Mouse (Mus musculus) E14TG2a.4 (cell line): ENCODE data around the gene Aimp2.

Experiments
- H3K27me3 ChIP-seq: 2 replicates; pipeline ENCODE4 v1.6.1; 2014; ENCODE audit warnings: low read length, control low read depth; ENCODE audit not compliant: insufficient read depth
- H3K36me3 ChIP-seq: 2 replicates; pipeline ENCODE4 v1.6.1; 2014; ENCODE audit warnings: low read length, control low read depth; ENCODE audit not compliant: insufficient read depth
- H3K4me1 ChIP-seq: replicated peaks from 2 replicates; pipeline ENCODE4 v1.6.1; 2014; ENCODE audit warnings: low read depth, low read length, control low read depth
- H3K4me3 ChIP-seq: replicated peaks from 2 replicates; pipeline ENCODE4 v1.5.1; 2014; ENCODE audit warnings: mild to moderate bottlenecking, low read length
- H3K9me3 ChIP-seq: 2 replicates; pipeline ENCODE4 v1.6.1; 2014; ENCODE audit warnings: low read length, control low read depth
- CTCF ChIP-seq: conservative IDR thresholded peaks from 2 replicates; pipeline ENCODE4 v1.5.1; 2014; ENCODE audit warnings: low read length
- NANOG ChIP-seq: IDR thresholded peaks from 2 replicates; pipeline ENCODE4 v1.6.1; 2014; ENCODE audit warnings: borderline replicate concordance, low read length, mixed read lengths
- POU5F1 ChIP-seq: IDR thresholded peaks from 2 replicates; pipeline ENCODE4 v1.6.1; 2014; ENCODE audit warnings: low read length, borderline replicate concordance

The Aimp2 gene

GRCm38 (mm10) chr5:143916221-143916620, 6.6 kb upstream of the Aimp2 start:
- no peak for TF ChIP-seq POU5F1
- TF ChIP-seq NANOG: no peak
- no peak for TF ChIP-seq CTCF
- Histone ChIP-seq H3K27me3 (no peaks in the 10 kb centered on the region), H3K4me3 (no peak overlapping the region), H3K4me1 (peaks cover under 1% of the 10 kb centered on the region), H3K36me3 (peaks cover 86% of the 10 kb centered on the region), H3K9me3 (no peaks in the 10 kb centered on the region)

DNA sequence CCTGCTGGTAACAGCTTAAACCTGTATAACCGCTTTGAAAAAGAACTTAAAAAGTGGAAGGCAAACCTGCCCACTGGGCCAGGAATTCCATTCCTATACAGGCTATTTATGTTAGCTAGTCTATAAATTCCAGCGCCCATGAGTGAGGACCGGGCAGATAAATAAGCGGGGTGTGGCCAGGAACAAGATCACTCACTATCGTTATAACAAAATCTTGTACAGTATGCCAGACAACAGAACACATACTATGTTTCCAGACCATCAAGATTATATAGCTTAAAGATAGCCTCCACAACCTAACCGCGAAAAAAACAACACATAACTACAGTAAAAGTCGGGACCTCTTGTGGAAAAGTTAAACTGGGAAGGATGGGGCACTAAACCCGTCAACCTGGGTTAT, 721 bp downstream of the Aimp2 start:
- H3K4me1 ChIP-seq: peaks cover 54% of the 10 kb centered on the region

DNA sequence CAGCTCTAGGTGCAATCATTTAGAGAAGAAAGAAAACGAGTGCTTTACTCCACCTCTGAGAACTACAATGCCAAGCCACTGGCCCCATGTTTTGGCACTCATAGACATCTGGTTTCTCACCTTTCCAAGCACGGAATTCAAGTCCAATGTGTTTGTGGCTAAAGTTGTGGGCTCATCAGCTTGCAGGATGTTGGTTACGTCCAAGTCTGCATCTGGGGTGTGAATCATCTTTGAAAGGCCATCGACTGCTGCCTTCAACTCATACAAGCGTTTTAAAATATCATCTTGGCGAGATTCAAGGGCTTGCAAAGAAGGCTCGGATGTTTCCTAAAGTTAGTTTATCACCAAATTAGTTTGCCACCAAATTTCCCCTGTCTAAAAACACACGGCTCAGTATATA, 3.2 kb downstream of the Aimp2 start:
- peaks cover 57% of the 10 kb centered on the region for H3K4me1 ChIP-seq
- TF ChIP-seq CTCF (no peak), POU5F1 (no peak), NANOG (no peak)

More for the DNA sequence above, 721 bp downstream of the Aimp2 start:
- Histone ChIP-seq H3K36me3 (peaks cover 66% of the 10 kb centered on the region), H3K9me3 (no peaks in the 10 kb centered on the region), H3K27me3 (no peaks in the 10 kb centered on the region), H3K4me3 (peak overlapping the region; percentile 91)
- TF ChIP-seq POU5F1: no peak
- TF ChIP-seq CTCF: no peak
- no peak for TF ChIP-seq NANOG

DNA sequence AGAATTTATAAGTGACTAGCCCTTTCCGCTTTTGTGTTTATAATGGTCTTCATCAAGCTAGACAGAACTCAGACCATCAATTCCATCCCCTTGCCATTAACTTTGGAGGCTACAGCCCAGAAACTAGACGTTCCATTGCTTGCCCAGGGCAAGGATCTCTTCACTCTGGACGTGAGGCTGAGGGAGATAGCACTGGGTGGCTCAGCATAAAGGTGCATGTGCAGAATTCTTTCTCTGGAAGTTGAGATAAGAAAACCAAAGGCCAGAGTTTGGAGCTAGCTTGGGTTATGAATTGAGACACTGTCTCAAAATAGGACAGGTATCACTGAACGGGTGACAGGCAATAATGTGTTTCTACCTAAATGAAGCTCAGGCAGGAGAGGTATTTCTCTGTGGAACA, 5.8 kb downstream of the Aimp2 start:
- no peak for TF ChIP-seq NANOG
- no peak for TF ChIP-seq CTCF
- TF ChIP-seq POU5F1: no peak
- Histone ChIP-seq H3K36me3 (peaks cover 95% of the 10 kb centered on the region), H3K9me3 (no peaks in the 10 kb centered on the region), H3K4me1 (peaks cover 45% of the 10 kb centered on the region), H3K27me3 (no peaks in the 10 kb centered on the region), H3K4me3 (no peak overlapping the region)

More for the DNA sequence above, 3.2 kb downstream of the Aimp2 start:
- peaks cover 69% of the 10 kb centered on the region for H3K36me3 ChIP-seq
- H3K27me3 ChIP-seq: no peaks in the 10 kb centered on the region
- H3K4me3 ChIP-seq: no peak overlapping the region
- H3K9me3 ChIP-seq: no peaks in the 10 kb centered on the region

GRCm38 (mm10) chr5:143902111-143902510, 7.5 kb downstream of the Aimp2 start:
- Histone ChIP-seq H3K4me1 (peaks cover 29% of the 10 kb centered on the region), H3K27me3 (no peaks in the 10 kb centered on the region), H3K4me3 (no peak overlapping the region), H3K9me3 (no peaks in the 10 kb centered on the region), H3K36me3 (peaks cover 100% of the 10 kb centered on the region)
- TF ChIP-seq POU5F1: no peak
- TF ChIP-seq NANOG: no peak
- no peak for TF ChIP-seq CTCF

DNA sequence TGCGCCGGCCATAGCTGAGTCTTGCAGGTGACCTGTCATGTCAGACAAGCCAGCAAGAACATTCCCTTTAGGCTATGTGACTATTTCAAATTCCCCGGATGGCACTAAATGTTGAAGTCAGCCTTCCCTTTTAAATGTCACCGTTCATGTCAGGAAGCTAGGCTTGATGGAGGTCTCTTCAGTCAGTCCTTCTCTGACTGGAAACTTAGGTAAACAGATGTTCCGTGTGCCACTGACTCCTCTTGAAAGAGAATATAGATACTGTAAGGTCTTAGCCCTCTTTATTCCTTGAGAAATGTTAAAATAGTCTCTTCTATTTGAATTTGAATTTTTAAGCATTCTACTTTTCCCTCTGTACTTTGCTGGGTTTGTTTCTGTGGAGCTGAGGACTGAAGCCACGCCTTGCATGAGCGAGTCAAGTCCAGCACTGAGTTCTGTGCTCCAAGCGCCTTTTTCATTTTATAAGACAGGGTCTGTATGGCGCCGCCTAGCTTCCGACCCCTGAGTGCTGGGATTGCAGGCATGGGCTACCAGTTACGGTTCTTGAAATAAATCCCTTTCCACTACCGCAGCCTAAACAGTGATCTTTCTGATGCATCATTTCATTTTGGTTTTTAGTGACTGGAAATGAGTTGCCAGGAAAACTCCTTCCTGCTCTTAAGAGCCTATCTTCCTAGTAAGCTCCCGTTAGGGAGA, 11.9 kb downstream of the Aimp2 start, which contains the start of gene Ankrd61:
Ankrd61 (minus strand) TSS at position 51 of the 696 bp plus-strand sequence.
- Histone ChIP-seq H3K36me3 (peaks cover 84% of the 10 kb centered on the region), H3K27me3 (no peaks in the 10 kb centered on the region), H3K4me1 (0 out of 2 replicates have a peak, but pooled peaks cover 3% of the 10 kb centered on the region), H3K4me3 (no peak within 1 kb of the TSS), H3K9me3 (no peaks in the 10 kb centered on the region)
- no peak for TF ChIP-seq POU5F1
- TF ChIP-seq NANOG: no peak
- TF ChIP-seq CTCF: peak; percentile 59

- no peaks in the 10 kb centered on the region for H3K27me3 ChIP-seq
- H3K36me3 ChIP-seq: peaks cover 77% of the 10 kb centered on the region
- H3K4me1 ChIP-seq: peaks cover 12% of the 10 kb centered on the region; the same call in 1 of the 2 replicates
- H3K4me3 ChIP-seq: no peak overlapping the region
- H3K9me3 ChIP-seq: no peaks in the 10 kb centered on the region
- TF ChIP-seq CTCF (no peak), POU5F1 (no peak), NANOG (no peak)
Observed at GRCm38 (mm10) chr5:143893396-143893795, 16.3 kb downstream of the Aimp2 start.

DNA sequence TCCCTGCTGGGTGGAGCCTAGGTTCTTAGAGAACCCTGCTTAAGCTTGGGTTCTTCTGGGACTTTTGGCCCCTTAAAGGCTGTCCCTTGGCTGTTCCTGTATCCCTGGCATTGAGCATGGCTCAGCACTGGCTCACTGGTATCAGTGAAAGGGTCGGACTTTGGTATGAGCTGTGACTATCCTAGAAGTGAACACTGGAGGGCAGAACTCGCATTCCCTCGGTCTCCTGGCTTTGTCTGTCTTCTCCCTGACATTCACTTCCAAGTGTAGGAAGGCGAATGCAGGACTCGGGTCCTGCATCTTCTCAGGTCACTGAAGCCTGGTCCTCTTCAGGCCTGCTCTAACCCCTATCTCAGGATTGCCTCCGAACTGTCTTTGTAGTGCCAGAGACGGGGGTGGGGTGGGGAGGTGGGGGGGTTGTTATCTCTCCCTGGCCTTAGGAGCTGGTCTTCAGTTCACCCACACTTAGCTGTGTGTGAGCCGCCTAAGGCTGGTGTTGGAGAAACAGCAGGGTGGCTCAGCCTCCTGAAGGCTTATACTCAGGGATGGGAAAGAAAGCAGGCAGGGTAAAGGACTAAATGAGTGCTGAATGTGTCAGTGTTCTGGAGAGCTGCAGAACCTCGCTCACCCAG, 17.3 kb downstream of the Aimp2 start:
- Histone ChIP-seq H3K27me3 (no peaks in the 10 kb centered on the region), H3K9me3 (no peaks in the 10 kb centered on the region), H3K4me3 (no peak overlapping the region), H3K36me3 (peaks cover 77% of the 10 kb centered on the region), H3K4me1 (peaks cover 12% of the 10 kb centered on the region; the same call in 1 of the 2 replicates)
- TF ChIP-seq POU5F1 (no peak), CTCF (no peak), NANOG (no peak)
